Mouse (Mus musculus) embryonic facial prominence, embryonic 13.5 days (tissue): ENCODE results near the gene Amy2a1. TPM values are rescaled to one million over a fixed set of nuclear protein-coding genes. Genes with fewer than 3 reads are reported as not detected.
"Not testable (repeated sequence)": the region's sequence is repeated elsewhere in the genome, so short reads cannot be mapped to it uniquely, and the experiment has no call there.

Experiments
- ATAC-seq: fragments of 200-750 bp; cut with Nextera tagmentation; 2 replicates; pipeline ENCODE4 v1.8.0; 2017; ENCODE audit warnings: low read depth; ENCODE audit not compliant: insufficient number of reproducible peaks, insufficient read depth, low FRiP score, low TSS enrichment
- H3K27ac ChIP-seq: fragments of 300-500 bp; sonication (generic); 2 replicates; pipeline ENCODE4 v1.5.1; 2015; ENCODE audit warnings: moderate library complexity, mild to moderate bottlenecking, inconsistent platforms
- H3K27me3 ChIP-seq: fragments of 300-500 bp; sonication (generic); 2 replicates; pipeline ENCODE4 v1.6.1; 2015; ENCODE audit warnings: mild to moderate bottlenecking, inconsistent platforms
- H3K36me3 ChIP-seq: fragments of 300-500 bp; sonication (generic); 2 replicates; pipeline ENCODE4 v1.6.1; 2015; ENCODE audit warnings: mild to moderate bottlenecking, inconsistent platforms
- H3K4me1 ChIP-seq: fragments of 300-500 bp; sonication (generic); 2 replicates; pipeline ENCODE4 v1.6.1; 2015; ENCODE audit warnings: inconsistent platforms
- H3K4me2 ChIP-seq: fragments of 300-500 bp; sonication (generic); 2 replicates; pipeline ENCODE4 v1.6.1; 2015; ENCODE audit warnings: moderate library complexity, mild to moderate bottlenecking, inconsistent platforms
- H3K4me3 ChIP-seq: fragments of 300-500 bp; sonication (generic); 2 replicates; pipeline ENCODE4 v1.5.1; 2015; ENCODE audit warnings: mild to moderate bottlenecking, inconsistent platforms
- H3K9ac ChIP-seq: fragments of 300-500 bp; sonication (generic); 2 replicates; pipeline ENCODE4 v1.6.1; 2015; ENCODE audit warnings: mild to moderate bottlenecking, inconsistent platforms
- H3K9me3 ChIP-seq: fragments of 300-500 bp; sonication (generic); 2 replicates; pipeline ENCODE4 v1.6.1; 2016; ENCODE audit warnings: inconsistent platforms
- WGBS: fragments of 180-500 bp; shearing (Covaris S2); methylation state at CpG from one replicate; pipeline ENCODE4 v1.1.7; 2015; ENCODE audit warnings: mixed read lengths; 5-methylcytosine and 5-hydroxymethylcytosine counted together
- polyA plus RNA-seq: library from polyadenylated mRNA; unstranded; fragments of >200 nt; fragmentation: Nextera tagmentation; extraction: Ambion mirVana; gene quantifications from 2 replicates; pipeline ENCODE4 v1.2.1, GENCODE M21; 2015

Amy2a1 gene
- 1.6 TPM in 1 of 2 replicates, not detected in the other for polyA plus RNA-seq

DNA sequence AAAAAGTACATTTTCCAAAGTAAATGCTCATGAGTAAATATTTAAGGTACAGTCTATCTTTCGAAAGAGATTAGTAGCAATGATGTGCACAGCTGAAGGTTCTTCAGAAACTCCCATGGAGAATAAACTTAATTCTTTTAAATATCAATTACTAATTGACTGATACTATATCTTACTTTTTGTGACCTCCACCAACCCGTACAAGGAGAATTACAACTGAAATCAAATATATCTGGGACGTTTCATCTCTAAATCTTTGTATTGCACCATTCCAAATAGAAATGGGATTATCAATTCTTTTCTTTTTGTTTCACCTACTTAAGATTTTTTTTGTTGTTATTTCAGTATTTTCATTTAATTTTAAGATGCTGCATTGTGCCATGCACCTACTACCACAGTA, at the start of gene Amy2a1:
Gene Amy2a1 (minus strand): TSS at position 101 of the 400 bp plus-strand sequence.
- H3K9me3 ChIP-seq, ATAC-seq, H3K4me3 ChIP-seq, H3K36me3 ChIP-seq, H3K9ac ChIP-seq, H3K27me3 ChIP-seq, H3K4me2 ChIP-seq, H3K27ac ChIP-seq, H3K4me1 ChIP-seq: not testable (repeated sequence)
- 82% methylated on average over 3 of the region's 3 CpGs for WGBS

DNA sequence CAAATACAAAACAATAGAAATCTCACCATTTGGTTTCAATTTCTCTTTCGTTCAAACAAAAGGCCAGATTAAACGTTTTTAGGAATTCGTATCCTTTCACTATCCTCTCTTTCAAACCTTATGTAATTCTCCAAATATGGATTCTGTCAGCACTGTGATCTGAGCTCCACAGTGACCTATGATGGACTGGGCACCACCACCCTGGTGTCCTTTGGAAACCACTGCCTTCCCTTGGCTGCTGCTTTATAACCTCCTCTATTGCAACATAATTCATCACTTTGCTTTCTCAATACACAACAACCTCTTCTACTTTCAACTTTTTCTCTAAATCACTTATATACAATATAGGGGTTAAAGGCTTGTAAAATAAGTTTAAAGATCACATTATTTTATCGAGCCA, 42.4 kb upstream of the Amy2a1 start:
- ATAC-seq = no peak
- no peak overlapping the region for H3K9ac ChIP-seq
- H3K27me3 ChIP-seq = no peaks in the 10 kb centered on the region

DNA sequence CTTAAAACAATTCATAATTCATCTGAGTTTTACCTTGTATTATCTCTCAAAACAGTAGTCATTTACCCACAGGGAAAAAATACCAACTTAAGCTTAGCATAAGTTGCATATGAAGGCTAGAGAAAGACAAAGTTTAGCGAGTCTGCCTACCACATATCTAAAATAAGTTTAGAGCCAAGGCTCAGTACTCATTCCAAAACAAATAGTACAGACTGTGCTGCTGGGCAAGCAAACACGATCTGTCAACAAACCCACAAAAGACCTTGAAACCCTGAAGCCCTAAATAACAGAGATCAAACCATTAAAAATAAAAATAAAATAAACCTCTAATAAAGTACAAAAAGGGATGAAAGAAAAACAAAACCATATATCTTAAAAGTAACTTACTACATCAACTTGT, 41.9 kb upstream of the Amy2a1 start:
- Histone ChIP-seq H3K36me3 (no peaks in the 10 kb centered on the region), H3K4me1 (no peaks in the 10 kb centered on the region), H3K9me3 (no peaks in the 10 kb centered on the region), H3K4me3 (no peak overlapping the region), H3K9ac (no peak overlapping the region), H3K4me2 (no peak overlapping the region), H3K27me3 (no peaks in the 10 kb centered on the region), H3K27ac (no peak overlapping the region)
- 71% methylated on average over 2 of the region's 2 CpGs for WGBS
- no peak for ATAC-seq

More for the DNA sequence above, 42.4 kb upstream of the Amy2a1 start:
- Histone ChIP-seq H3K36me3 (no peaks in the 10 kb centered on the region), H3K27ac (no peak overlapping the region), H3K4me2 (no peak overlapping the region), H3K4me1 (no peaks in the 10 kb centered on the region), H3K9me3 (no peaks in the 10 kb centered on the region), H3K4me3 (no peak overlapping the region)
- 67% methylated on average over 4 of the region's 4 CpGs for WGBS

DNA sequence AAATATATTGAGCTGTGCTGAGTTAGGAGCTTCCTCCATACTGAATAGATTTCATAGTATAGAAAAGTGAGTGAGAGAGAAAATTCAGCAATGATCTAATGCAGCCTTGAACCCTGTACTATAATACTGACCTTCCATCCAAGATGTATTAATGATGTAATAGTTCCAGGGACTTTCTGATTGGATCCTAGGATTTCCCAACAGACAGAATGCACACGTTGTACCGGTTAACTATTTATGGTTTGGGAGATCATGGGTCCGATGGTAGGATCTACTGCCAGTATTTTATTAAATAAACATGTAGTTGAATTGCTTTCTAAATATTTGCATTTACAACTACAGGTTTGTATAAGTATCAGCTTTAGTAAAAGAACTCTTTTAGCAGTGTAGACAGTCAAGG, 39.9 kb upstream of the Amy2a1 start:
- 71% methylated on average over 3 of the region's 3 CpGs for WGBS
- no peak overlapping the region for H3K4me2 ChIP-seq
- 0 out of 2 replicates have a peak, but pooled peaks cover 3% of the 10 kb centered on the region for H3K9me3 ChIP-seq
- H3K36me3 ChIP-seq = no peaks in the 10 kb centered on the region
- no peak overlapping the region for H3K9ac ChIP-seq
- no peak overlapping the region for H3K4me3 ChIP-seq
- no peak for ATAC-seq
- H3K4me1 ChIP-seq = no peaks in the 10 kb centered on the region
- H3K27me3 ChIP-seq = no peaks in the 10 kb centered on the region
- no peak overlapping the region for H3K27ac ChIP-seq

DNA sequence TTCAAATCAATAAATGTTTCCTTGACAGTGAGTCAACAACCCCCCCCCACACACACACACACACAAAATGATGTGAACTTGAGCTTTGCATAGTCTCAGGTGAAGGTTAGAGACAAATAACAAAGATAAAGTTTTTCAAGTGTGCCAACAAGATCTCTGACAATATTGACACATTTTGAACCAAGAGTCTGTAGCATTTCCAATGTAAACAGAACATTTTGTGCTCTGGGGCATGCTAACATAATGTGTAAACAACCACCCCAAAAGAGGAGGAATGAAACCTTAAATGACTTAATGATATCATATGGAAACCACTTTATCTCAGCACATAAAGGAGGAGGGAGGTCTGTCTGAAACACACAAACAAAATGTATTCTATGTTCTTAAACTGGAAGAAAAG, 7.5 kb upstream of the Amy2a1 start:
- Histone ChIP-seq H3K4me2 (no peak overlapping the region), H3K27ac (no peak overlapping the region), H3K4me1 (no peaks in the 10 kb centered on the region), H3K9ac (no peak overlapping the region), H3K27me3 (no peaks in the 10 kb centered on the region), H3K4me3 (no peak overlapping the region), H3K9me3 (no peaks in the 10 kb centered on the region), H3K36me3 (no peaks in the 10 kb centered on the region)
- ATAC-seq = no peak

Other genes starting within 250 kb of the Amy2a1 start
- gene Amy2a4, start 241.0 kb downstream of the Amy2a1 start, polyA plus RNA-seq = not detected in 2 replicates
- not detected in 2 replicates for gene Amy2a3, start 208.4 kb downstream of the Amy2a1 start, polyA plus RNA-seq
- not detected in 2 replicates for gene Amy2a2, start 175.8 kb downstream of the Amy2a1 start, polyA plus RNA-seq
- 1.1 TPM in 2 replicates for gene Amy1, start 74.3 kb upstream of the Amy2a1 start, polyA plus RNA-seq
- gene Rnpc3, start 97.7 kb upstream of the Amy2a1 start, polyA plus RNA-seq = 42.9 and 43.6 TPM in 2 replicates